Mouse (Mus musculus): ENCODE data around the gene Ppm1d. TPM values are rescaled to one million over a fixed set of nuclear protein-coding genes. Genes with fewer than 3 reads are reported as not detected.
A peak's percentile ranks its signal among the peaks of the same experiment; 100 is the strongest.

The Ppm1d gene
- polyA plus RNA-seq, 1 experiment: 7.3 TPM

DNA sequence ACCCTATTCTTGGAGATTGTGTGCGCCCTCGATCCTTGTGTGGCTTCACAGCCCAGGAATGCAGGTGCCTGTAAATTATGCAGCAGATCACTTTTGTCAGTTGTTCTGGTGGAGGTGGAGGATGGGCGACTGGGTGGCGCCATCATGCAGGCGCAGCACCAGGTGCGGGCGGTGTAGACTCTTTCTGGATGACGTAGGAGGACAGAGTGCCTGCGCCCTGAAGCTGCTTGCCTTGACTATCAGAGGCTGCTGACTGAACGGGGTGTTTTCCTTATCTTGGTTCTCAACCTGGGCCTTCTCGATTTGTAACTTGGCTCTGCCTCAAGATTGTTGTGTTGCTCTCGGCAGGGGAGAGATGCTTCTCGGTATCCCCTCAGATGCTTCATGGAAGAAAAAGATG lies 13.1 kb upstream of the Ppm1d start:
- no peak for TF ChIP-seq CTCF (IDR thresholded peaks at IDR 0.05; ENCODE audit: insufficient read depth, low read length)
- no peak for TF ChIP-seq POLR2A (IDR thresholded peaks at IDR 0.05; ENCODE audit: borderline replicate concordance, extremely low read depth, low read depth, low read length)
- Histone ChIP-seq H3K4me1 (ENCODE audit: control insufficient read depth, insufficient read depth, low read length) (no peaks in the 10 kb centered on the region), H3K4me3 (replicated peaks; ENCODE audit: extremely low read depth, low read depth, low read length) (no peak overlapping the region)
- 75% methylated on average over 13 of the region's 13 CpGs for WGBS
- no peak for DNase-seq

GRCm38 (mm10) chr11:85299880-85300279 lies 11.2 kb upstream of the Ppm1d start:
- 53% methylated on average over 2 of the region's 2 CpGs for WGBS

GRCm38 (mm10) chr11:85301161-85301560 lies 9.9 kb upstream of the Ppm1d start:
- TF ChIP-seq POLR2A (IDR thresholded peaks at IDR 0.05; ENCODE audit: borderline replicate concordance, extremely low read depth, low read depth, low read length) (no peak), CTCF (IDR thresholded peaks at IDR 0.05; ENCODE audit: insufficient read depth, low read length) (no peak)
- no peaks in the 10 kb centered on the region for H3K4me1 ChIP-seq (ENCODE audit: control insufficient read depth, insufficient read depth, low read length)
- DNase-seq: no peak
- no peak overlapping the region for H3K4me3 ChIP-seq (replicated peaks; ENCODE audit: extremely low read depth, low read depth, low read length)
- WGBS: 83% methylated on average over 3 of the region's 3 CpGs

More at GRCm38 (mm10) chr11:85299880-85300279, 11.2 kb upstream of the Ppm1d start:
- TF ChIP-seq CTCF (IDR thresholded peaks at IDR 0.05; ENCODE audit: insufficient read depth, low read length): no peak
- TF ChIP-seq POLR2A (IDR thresholded peaks at IDR 0.05; ENCODE audit: borderline replicate concordance, extremely low read depth, low read depth, low read length): no peak
- Histone ChIP-seq H3K4me1 (ENCODE audit: control insufficient read depth, insufficient read depth, low read length) (no peaks in the 10 kb centered on the region), H3K4me3 (replicated peaks; ENCODE audit: extremely low read depth, low read depth, low read length) (no peak overlapping the region)
- DNase-seq: no peak

DNA sequence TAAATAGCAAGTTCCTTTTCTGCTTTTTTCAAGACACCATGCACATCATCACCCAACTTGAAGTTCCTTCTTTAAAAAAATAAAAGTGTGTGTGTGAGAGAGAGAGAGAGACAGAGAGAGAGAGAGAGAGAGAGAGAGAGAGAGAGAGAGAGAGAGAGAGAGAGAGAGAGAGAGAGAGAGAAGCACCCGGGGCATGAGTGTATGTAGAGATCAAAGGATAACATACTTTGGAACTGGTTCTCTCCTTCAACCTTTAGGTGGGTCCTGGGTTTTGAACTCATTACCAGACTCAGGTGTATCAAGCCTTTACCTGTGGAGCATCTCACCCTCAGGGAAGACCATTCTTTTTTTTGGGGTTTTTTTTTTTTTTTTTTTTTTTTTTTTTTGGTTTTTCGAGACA lies 9.2 kb upstream of the Ppm1d start:
- no peak overlapping the region for H3K4me3 ChIP-seq (replicated peaks; ENCODE audit: extremely low read depth, low read depth, low read length)
- TF ChIP-seq CTCF (IDR thresholded peaks at IDR 0.05; ENCODE audit: insufficient read depth, low read length) (no peak), POLR2A (IDR thresholded peaks at IDR 0.05; ENCODE audit: borderline replicate concordance, extremely low read depth, low read depth, low read length) (no peak)

DNA sequence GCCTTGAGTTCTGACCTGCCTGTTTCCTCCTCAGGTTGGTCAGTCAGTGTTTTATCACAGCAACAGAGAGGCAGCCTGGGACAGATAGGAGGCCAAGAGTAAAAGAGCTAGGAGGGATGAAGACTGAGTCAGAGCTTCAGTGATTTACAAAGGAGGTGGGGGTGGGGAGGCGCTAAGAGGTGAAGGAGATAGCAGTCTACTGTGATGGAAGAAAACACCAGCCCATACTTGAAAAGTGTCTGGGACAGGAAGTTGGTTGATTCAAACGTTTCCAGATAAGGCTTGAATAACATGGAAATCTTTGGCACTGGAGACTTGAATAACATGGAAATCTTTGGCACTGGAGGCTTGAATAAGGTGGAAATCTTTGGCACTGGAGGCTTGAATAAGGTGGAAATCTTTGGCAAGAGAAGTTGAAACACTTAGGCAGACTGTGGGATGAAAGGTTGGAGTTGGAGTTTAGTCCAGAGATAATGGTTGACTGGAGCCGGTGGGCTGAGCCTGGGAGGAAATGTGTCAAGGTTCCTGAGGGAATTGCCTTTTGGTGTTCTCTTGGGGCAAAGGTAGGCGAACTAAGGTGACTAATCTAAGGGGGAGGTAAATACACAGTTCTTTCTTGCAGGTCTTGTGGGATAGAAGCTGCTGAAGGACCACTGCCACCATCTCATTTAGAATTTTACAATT lies 4.3 kb upstream of the Ppm1d start:
- no peak for DNase-seq
- WGBS: 48% methylated on average over 4 of the region's 4 CpGs
- H3K4me1 ChIP-seq (ENCODE audit: control insufficient read depth, insufficient read depth, low read length): no peaks in the 10 kb centered on the region
- no peak overlapping the region for H3K4me3 ChIP-seq (replicated peaks; ENCODE audit: extremely low read depth, low read depth, low read length)
- TF ChIP-seq POLR2A (IDR thresholded peaks at IDR 0.05; ENCODE audit: borderline replicate concordance, extremely low read depth, low read depth, low read length) (no peak), CTCF (IDR thresholded peaks at IDR 0.05; ENCODE audit: insufficient read depth, low read length) (no peak)

More for the DNA sequence above, 9.2 kb upstream of the Ppm1d start:
- WGBS: 66% methylated on average over 2 of the region's 2 CpGs
- no peak for DNase-seq
- H3K4me1 ChIP-seq (ENCODE audit: control insufficient read depth, insufficient read depth, low read length): no peaks in the 10 kb centered on the region

DNA sequence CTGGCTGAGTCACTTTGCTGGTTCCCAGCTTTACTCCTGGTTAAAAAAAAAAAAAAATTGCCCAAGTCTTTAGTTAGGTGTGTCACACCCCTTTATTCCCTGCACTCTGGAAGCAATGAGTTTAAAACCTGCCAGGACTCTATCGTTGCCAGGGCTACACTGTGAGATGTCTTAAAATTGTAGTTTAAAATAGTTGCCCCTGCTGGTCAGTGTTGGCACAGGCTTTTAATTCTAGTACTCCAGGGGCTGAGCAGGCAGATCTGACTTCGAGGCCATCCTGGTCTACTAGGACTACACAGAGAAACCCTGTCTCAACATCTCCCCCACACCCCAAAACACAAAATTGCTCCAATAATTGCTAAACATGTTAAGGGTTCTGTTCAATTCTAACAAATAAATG lies 2.2 kb upstream of the Ppm1d start:
- WGBS: 58% methylated on average over 2 of the region's 2 CpGs
- no peak overlapping the region for H3K4me3 ChIP-seq (replicated peaks; ENCODE audit: extremely low read depth, low read depth, low read length)
- TF ChIP-seq POLR2A (IDR thresholded peaks at IDR 0.05; ENCODE audit: borderline replicate concordance, extremely low read depth, low read depth, low read length) (no peak), CTCF (IDR thresholded peaks at IDR 0.05; ENCODE audit: insufficient read depth, low read length) (no peak)
- DNase-seq: no peak
- H3K4me1 ChIP-seq (ENCODE audit: control insufficient read depth, insufficient read depth, low read length): peaks cover 3% of the 10 kb centered on the region

GRCm38 (mm10) chr11:85310407-85310712 lies 684 bp upstream of the Ppm1d start:
- H3K4me1 ChIP-seq (ENCODE audit: control insufficient read depth, insufficient read depth, low read length): peaks cover 3% of the 10 kb centered on the region
- TF ChIP-seq POLR2A (IDR thresholded peaks at IDR 0.05; ENCODE audit: borderline replicate concordance, extremely low read depth, low read depth, low read length): no peak
- TF ChIP-seq CTCF (IDR thresholded peaks at IDR 0.05; ENCODE audit: insufficient read depth, low read length): no peak
- H3K4me3 ChIP-seq (replicated peaks; ENCODE audit: extremely low read depth, low read depth, low read length): peak overlapping the region; percentile 63
- no peak for DNase-seq
- under 1% methylated on average over 15 of the region's 15 CpGs for WGBS

GRCm38 (mm10) chr11:85311645-85312490 lies 824 bp downstream of the Ppm1d start:
- H3K4me1 ChIP-seq (ENCODE audit: control insufficient read depth, insufficient read depth, low read length): peaks cover 3% of the 10 kb centered on the region
- peak overlapping the region; percentile 84 for H3K4me3 ChIP-seq (replicated peaks; ENCODE audit: extremely low read depth, low read depth, low read length)
- DNase-seq: peak; percentile 54
- WGBS: under 1% methylated on average over 56 of the region's 56 CpGs
- TF ChIP-seq CTCF (IDR thresholded peaks at IDR 0.05; ENCODE audit: insufficient read depth, low read length): peak; percentile 19; the same call in 1 of the 2 replicates
- TF ChIP-seq POLR2A (IDR thresholded peaks at IDR 0.05; ENCODE audit: borderline replicate concordance, extremely low read depth, low read depth, low read length): no peak

- peaks cover 3% of the 10 kb centered on the region for H3K4me1 ChIP-seq (ENCODE audit: control insufficient read depth, insufficient read depth, low read length)
- peak overlapping the region; percentile 31 for H3K4me3 ChIP-seq (replicated peaks; ENCODE audit: extremely low read depth, low read depth, low read length)
- DNase-seq: peak; percentile 31
- WGBS: 7% methylated on average over 2 of the region's 2 CpGs
- no peak for TF ChIP-seq POLR2A (IDR thresholded peaks at IDR 0.05; ENCODE audit: borderline replicate concordance, extremely low read depth, low read depth, low read length)
Measured at GRCm38 (mm10) chr11:85312818-85313217, 1.8 kb downstream of the Ppm1d start.

- DNase-seq: no peak
- Histone ChIP-seq H3K4me1 (ENCODE audit: control insufficient read depth, insufficient read depth, low read length) (peaks cover 3% of the 10 kb centered on the region), H3K4me3 (replicated peaks; ENCODE audit: extremely low read depth, low read depth, low read length) (no peak overlapping the region)
- TF ChIP-seq CTCF (IDR thresholded peaks at IDR 0.05; ENCODE audit: insufficient read depth, low read length) (no peak), POLR2A (IDR thresholded peaks at IDR 0.05; ENCODE audit: borderline replicate concordance, extremely low read depth, low read depth, low read length) (no peak)
- 83% methylated on average over 3 of the region's 3 CpGs for WGBS
Measured at GRCm38 (mm10) chr11:85313361-85313760, 2.3 kb downstream of the Ppm1d start.
